Mouse (Mus musculus): Measurements from ENCODE around the gene Bnc2.
A peak's percentile ranks its signal among the peaks of the same experiment; 100 is the strongest.

Gene Bnc2

GRCm38 (mm10) chr4:84411431-84411830, 263.6 kb downstream of the Bnc2 start:
- DNase-seq: no peak

- DNase-seq: peak; percentile 40
Measured at GRCm38 (mm10) chr4:84407328-84408028, 267.6 kb downstream of the Bnc2 start.

- no peak for DNase-seq
Measured at GRCm38 (mm10) chr4:84403356-84404145, 271.5 kb downstream of the Bnc2 start.

GRCm38 (mm10) chr4:84388991-84389390, 286.1 kb downstream of the Bnc2 start:
- DNase-seq: no peak

- DNase-seq: no peak
Measured at GRCm38 (mm10) chr4:84385156-84385555, 289.9 kb downstream of the Bnc2 start.

GRCm38 (mm10) chr4:84379289-84379688, 295.8 kb downstream of the Bnc2 start:
- DNase-seq: no peak

GRCm38 (mm10) chr4:84377513-84377912, 297.6 kb downstream of the Bnc2 start:
- DNase-seq: no peak

GRCm38 (mm10) chr4:84362337-84362823, 312.7 kb downstream of the Bnc2 start:
- DNase-seq: peak; percentile 70

GRCm38 (mm10) chr4:84361165-84361564, 313.9 kb downstream of the Bnc2 start:
- no peak for DNase-seq

- DNase-seq: no peak
Measured at GRCm38 (mm10) chr4:84359996-84360395, 315.1 kb downstream of the Bnc2 start.

- DNase-seq: peak; percentile 66
Measured at GRCm38 (mm10) chr4:84358204-84358603, 316.9 kb downstream of the Bnc2 start.

- DNase-seq: peak; percentile 49
Measured at GRCm38 (mm10) chr4:84357382-84357781, 317.7 kb downstream of the Bnc2 start.

- DNase-seq: peak; percentile 47
Measured at GRCm38 (mm10) chr4:84356468-84357153, 318.5 kb downstream of the Bnc2 start.

GRCm38 (mm10) chr4:84352656-84353055, 322.4 kb downstream of the Bnc2 start:
- no peak for DNase-seq

- no peak for DNase-seq
Measured at GRCm38 (mm10) chr4:84349536-84349935, 325.5 kb downstream of the Bnc2 start.

- DNase-seq: no peak
Measured at GRCm38 (mm10) chr4:84339172-84339571, 335.9 kb downstream of the Bnc2 start.

GRCm38 (mm10) chr4:84331995-84332394, 343.1 kb downstream of the Bnc2 start:
- DNase-seq: no peak

- DNase-seq: no peak
Measured at GRCm38 (mm10) chr4:84331450-84331849, 343.6 kb downstream of the Bnc2 start.

- DNase-seq: no peak
Measured at GRCm38 (mm10) chr4:84330509-84330908, 344.6 kb downstream of the Bnc2 start.

GRCm38 (mm10) chr4:84329651-84330050, 345.4 kb downstream of the Bnc2 start:
- DNase-seq: no peak

GRCm38 (mm10) chr4:84324371-84324770, 350.7 kb downstream of the Bnc2 start:
- no peak for DNase-seq

- no peak for DNase-seq
Measured at GRCm38 (mm10) chr4:84321598-84321997, 353.5 kb downstream of the Bnc2 start.

GRCm38 (mm10) chr4:84317421-84317820, 357.7 kb downstream of the Bnc2 start:
- no peak for DNase-seq

GRCm38 (mm10) chr4:84311371-84311770, 363.7 kb downstream of the Bnc2 start:
- DNase-seq: no peak

Data from embryo, embryonic 11 days (tissue).